Mouse (Mus musculus) thymus, adult 2 months (tissue): ENCODE results near the gene D6Wsu163e. TPM values are rescaled to one million over a fixed set of nuclear protein-coding genes. Genes with fewer than 3 reads are reported as not detected.

Source experiments
- DNase-seq: peaks from one replicate; pipeline ENCODE4 v3.0.0; 2021
- H3K27ac ChIP-seq: fragments of 200-500 bp; 2 replicates; pipeline ENCODE4 v1.5.1; 2012; ENCODE audit warnings: low read length, control low read depth; ENCODE audit not compliant: control insufficient read depth, insufficient read depth
- H3K27me3 ChIP-seq: fragments of 200-500 bp; 2 replicates; pipeline ENCODE4 v1.6.1; 2012; ENCODE audit warnings: mild to moderate bottlenecking, low read length, moderate library complexity, mixed read lengths; ENCODE audit not compliant: control insufficient read depth, insufficient read depth
- H3K36me3 ChIP-seq: fragments of 200-500 bp; 2 replicates; pipeline ENCODE4 v1.6.1; 2012; ENCODE audit warnings: mild to moderate bottlenecking, low read length, moderate library complexity; ENCODE audit not compliant: control insufficient read depth, insufficient read depth
- H3K4me1 ChIP-seq: fragments of 200-500 bp; replicated peaks from 2 replicates; pipeline ENCODE4 v1.6.1; 2012; ENCODE audit warnings: low read length; ENCODE audit not compliant: control insufficient read depth, insufficient read depth
- H3K4me3 ChIP-seq: fragments of 200-500 bp; 2 replicates; pipeline ENCODE4 v1.5.1; 2012; ENCODE audit warnings: mild to moderate bottlenecking, low read length, control low read depth, moderate library complexity; ENCODE audit not compliant: control insufficient read depth, insufficient read depth
- CTCF ChIP-seq: fragments of 200-500 bp; IDR thresholded peaks from 2 replicates; pipeline ENCODE4 v1.5.1; 2012; ENCODE audit warnings: mild to moderate bottlenecking, control low read depth, low read length, moderate library complexity, borderline replicate concordance; ENCODE audit not compliant: control insufficient read depth, poor library complexity, insufficient read depth; ENCODE audit errors: extremely low read depth
- POLR2A ChIP-seq: fragments of 200-500 bp; IDR thresholded peaks from 2 replicates; pipeline ENCODE4 v1.6.1; 2012; ENCODE audit warnings: mild to moderate bottlenecking, low read length, control low read depth, moderate library complexity; ENCODE audit not compliant: control insufficient read depth, poor library complexity, insufficient read depth; ENCODE audit errors: extremely low read depth
- WGBS: fragments of 180-500 bp; shearing (Covaris S2); methylation state at CpG from one replicate; pipeline ENCODE4 v1.1.7; 2018; 5-methylcytosine and 5-hydroxymethylcytosine counted together
- polyA plus RNA-seq: library from polyadenylated mRNA; depleted of rRNA; stranded (reverse); fragments of >200 nt; gene quantifications from 2 replicates; pipeline ENCODE4 v1.2.3, GENCODE M21; 2012; rRNA removed

The D6Wsu163e gene
- polyA plus RNA-seq, 1 experiment, result 7.0 TPM

GRCm38 (mm10) chr6:127020431-127020830, 80.7 kb downstream of the D6Wsu163e start:
- DNase-seq, result no peak
- 59% methylated on average over 13 of the region's 13 CpGs for WGBS
- no peak for TF ChIP-seq POLR2A
- TF ChIP-seq CTCF, result no peak
- Histone ChIP-seq H3K4me1 (no peaks in the 10 kb centered on the region), H3K36me3 (no peaks in the 10 kb centered on the region), H3K27me3 (no peaks in the 10 kb centered on the region), H3K4me3 (no peak overlapping the region), H3K27ac (no peak overlapping the region)

- H3K27ac ChIP-seq, result no peak overlapping the region
- H3K4me3 ChIP-seq, result no peak overlapping the region
- H3K36me3 ChIP-seq, result no peaks in the 10 kb centered on the region
- 82% methylated on average over 7 of the region's 7 CpGs for WGBS
- TF ChIP-seq POLR2A (no peak), CTCF (no peak)
- no peak for DNase-seq
- H3K27me3 ChIP-seq, result no peaks in the 10 kb centered on the region
- H3K4me1 ChIP-seq, result no peaks in the 10 kb centered on the region
Measured at GRCm38 (mm10) chr6:127024836-127025235, 85.1 kb downstream of the D6Wsu163e start.

Other genes with a start within 250 kb of the D6Wsu163e start
- 0.15 and 0.26 TPM in 2 replicates for gene Kcna6, start 199.3 kb upstream of the D6Wsu163e start, polyA plus RNA-seq
- 88.7 and 98.3 TPM in 2 replicates for gene Ndufa9, start 90.8 kb upstream of the D6Wsu163e start, polyA plus RNA-seq
- gene Akap3, start 86.9 kb upstream of the D6Wsu163e start, polyA plus RNA-seq, result 0.04 TPM in 1 of 2 replicates, not detected in the other
- 0.31 and 0.32 TPM in 2 replicates for gene Dyrk4, start 18.1 kb upstream of the D6Wsu163e start, polyA plus RNA-seq
- gene Rad51ap1, start 375 bp upstream of the D6Wsu163e start, polyA plus RNA-seq, result 28.0 and 31.0 TPM in 2 replicates
- gene Fgf6, start 75.6 kb downstream of the D6Wsu163e start, polyA plus RNA-seq, result 0.01 TPM in 1 of 2 replicates, not detected in the other
- gene Fgf23, start 132.9 kb downstream of the D6Wsu163e start, polyA plus RNA-seq, result 0.34 and 0.73 TPM in 2 replicates
- gene Tigar, start 169.6 kb downstream of the D6Wsu163e start, polyA plus RNA-seq, result 1.8 and 2.4 TPM in 2 replicates
- gene Ccnd2, start 212.2 kb downstream of the D6Wsu163e start, polyA plus RNA-seq, result 73.0 and 74.1 TPM in 2 replicates